Mouse (Mus musculus) MEL (cell line): ENCODE measurements at regions not wholly inside any gene's neighbourhood (a gene's known extent, or its start where the extent isn't known, plus 50 kb on each side); places are given as distances from the start of the nearest gene placed in this dataset.

Source experiments
- DNase-seq: peaks from one replicate; pipeline ENCODE4 v3.0.0; 2011; ENCODE audit warnings: low read depth, low spot score
- H3K27ac ChIP-seq: 2 replicates; pipeline ENCODE4 v1.5.1; 2012; ENCODE audit warnings: low read depth, mild to moderate bottlenecking, control low read depth, low read length, moderate library complexity; ENCODE audit not compliant: control insufficient read depth
- H3K27me3 ChIP-seq, 2 experiments: fragments of 150-350 bp in 1 of 2; sonication (generic) in 1 of 2; 2 replicates each; pipeline ENCODE4 v1.6.1; 2012; ENCODE audit warnings: low read length in 2 of 2, mild to moderate bottlenecking in 2 of 2, improper control_type of control experiment in 1 of 2, moderate library complexity in 1 of 2; ENCODE audit not compliant: insufficient read depth in 2 of 2, control insufficient read depth in 1 of 2
- H3K36me3 ChIP-seq, 2 experiments: 2 replicates each; pipeline ENCODE4 v1.6.1; 2012 to 2014; ENCODE audit warnings: low read length in 2 of 2, improper control_type of control experiment in 1 of 2, inconsistent platforms in 1 of 2, mild to moderate bottlenecking in 1 of 2; ENCODE audit not compliant: insufficient read depth in 2 of 2, control insufficient read depth in 1 of 2
- H3K4me1 ChIP-seq, 2 experiments: fragments of 150-350 bp in 1 of 2; sonication (generic) in 1 of 2; 2 replicates each; pipeline ENCODE4 v1.6.1; 2012; ENCODE audit warnings: low read length in 2 of 2, improper control_type of control experiment in 1 of 2, mild to moderate bottlenecking in 1 of 2; ENCODE audit not compliant: insufficient read depth in 2 of 2, control insufficient read depth in 1 of 2
- H3K4me3 ChIP-seq, 2 experiments: fragments of 150-350 bp in 1 of 2; sonication (generic) in 1 of 2; 2 replicates each; pipeline ENCODE4 v1.5.1; 2012; ENCODE audit warnings: low read depth in 2 of 2, low read length in 2 of 2, mild to moderate bottlenecking in 2 of 2, moderate library complexity in 2 of 2, control low read depth in 1 of 2, improper control_type of control experiment in 1 of 2; ENCODE audit not compliant: control insufficient read depth in 1 of 2, insufficient read depth in 1 of 2
- H3K79me2 ChIP-seq: 2 replicates; pipeline ENCODE4 v1.6.1; 2012; ENCODE audit warnings: mild to moderate bottlenecking, low read length, moderate library complexity; ENCODE audit not compliant: control insufficient read depth, poor library complexity, insufficient read depth
- H3K9ac ChIP-seq: 2 replicates; pipeline ENCODE4 v1.6.1; 2012; ENCODE audit warnings: low read depth, mild to moderate bottlenecking, control low read depth, low read length, moderate library complexity; ENCODE audit not compliant: control insufficient read depth, poor library complexity, severe bottlenecking
- H3K9me3 ChIP-seq: fragments of 150-350 bp; sonication (generic); replicated peaks from 2 replicates; pipeline ENCODE4 v1.6.1; 2012; ENCODE audit warnings: mild to moderate bottlenecking, low read length, improper control_type of control experiment, moderate library complexity; ENCODE audit not compliant: insufficient read depth
- JUND ChIP-seq: IDR thresholded peaks from 2 replicates; pipeline ENCODE4 v1.6.1; 2011; ENCODE audit warnings: low read depth, mild to moderate bottlenecking, improper control_type of control experiment, low read length
- MAFK ChIP-seq: IDR thresholded peaks from 2 replicates; pipeline ENCODE4 v1.6.1; 2011; ENCODE audit warnings: low read depth, mild to moderate bottlenecking, low read length, improper control_type of control experiment, borderline replicate concordance
- MAX ChIP-seq: IDR thresholded peaks from 2 replicates; pipeline ENCODE4 v1.6.1; 2011; ENCODE audit warnings: low read length, improper control_type of control experiment
- MEF2A ChIP-seq: IDR thresholded peaks from 2 replicates; pipeline ENCODE4 v1.6.1; 2014; ENCODE audit warnings: low read depth, mild to moderate bottlenecking, inconsistent platforms, low read length, improper control_type of control experiment; ENCODE audit not compliant: poor library complexity, insufficient replicate concordance, severe bottlenecking; ENCODE audit errors: extremely low read depth
- MXI1 ChIP-seq: IDR thresholded peaks from 2 replicates; pipeline ENCODE4 v1.6.1; 2011; ENCODE audit warnings: mild to moderate bottlenecking, low read depth, low read length, improper control_type of control experiment
- MYB ChIP-seq: IDR thresholded peaks from 2 replicates; pipeline ENCODE4 v1.6.1; 2011; ENCODE audit warnings: mild to moderate bottlenecking, low read depth, low read length, improper control_type of control experiment
- MYC ChIP-seq: IDR thresholded peaks from 2 replicates; pipeline ENCODE4 v1.6.1; 2011; ENCODE audit warnings: low read depth, mild to moderate bottlenecking, low read length, improper control_type of control experiment, moderate library complexity
- NELFE ChIP-seq: IDR thresholded peaks from 2 replicates; pipeline ENCODE4 v1.6.1; 2011; ENCODE audit warnings: low read depth, low read length, improper control_type of control experiment
- POLR2A ChIP-seq, 2 experiments: IDR thresholded peaks; 2 replicates each; pipeline ENCODE4 v1.6.1; 2011 to 2012; ENCODE audit warnings: low read length in 2 of 2, mild to moderate bottlenecking in 2 of 2, control low read depth in 1 of 2, improper control_type of control experiment in 1 of 2, low read depth in 1 of 2, moderate library complexity in 1 of 2; ENCODE audit not compliant: control insufficient read depth in 1 of 2, insufficient read depth in 1 of 2, poor library complexity in 1 of 2
- POLR2AphosphoS2 ChIP-seq: IDR thresholded peaks from 2 replicates; pipeline ENCODE4 v1.6.1; 2011; ENCODE audit warnings: low read length, improper control_type of control experiment
- RAD21 ChIP-seq: IDR thresholded peaks from 2 replicates; pipeline ENCODE4 v1.6.1; 2011; ENCODE audit warnings: mild to moderate bottlenecking, low read depth, low read length, improper control_type of control experiment
- SIN3A ChIP-seq: IDR thresholded peaks from 2 replicates; pipeline ENCODE4 v1.6.1; 2012; ENCODE audit warnings: low read length, improper control_type of control experiment, inconsistent platforms
- TBP ChIP-seq: IDR thresholded peaks from 2 replicates; pipeline ENCODE4 v1.8.0; 2011; ENCODE audit warnings: low read depth, low read length, improper control_type of control experiment
- TCF12 ChIP-seq: IDR thresholded peaks from 2 replicates; pipeline ENCODE4 v1.6.1; 2014; ENCODE audit warnings: low read depth, mild to moderate bottlenecking, inconsistent platforms, low read length, improper control_type of control experiment, moderate library complexity
- UBTF ChIP-seq: IDR thresholded peaks from 2 replicates; pipeline ENCODE4 v1.6.1; 2012; ENCODE audit warnings: low read depth, mild to moderate bottlenecking, inconsistent platforms, low read length, improper control_type of control experiment, moderate library complexity, borderline replicate concordance; ENCODE audit not compliant: insufficient read depth
- USF2 ChIP-seq, 2 experiments: IDR thresholded peaks; 2 replicates each; pipeline ENCODE4 v1.6.1; 2011 to 2012; ENCODE audit warnings: improper control_type of control experiment in 2 of 2, low read length in 2 of 2, borderline replicate concordance in 1 of 2, inconsistent platforms in 1 of 2, low read depth in 1 of 2, mild to moderate bottlenecking in 1 of 2; ENCODE audit not compliant: insufficient read depth in 1 of 2
- ZMIZ1 ChIP-seq: IDR thresholded peaks from 2 replicates; pipeline ENCODE4 v1.6.1; 2012; ENCODE audit warnings: low read depth, mild to moderate bottlenecking, inconsistent platforms, low read length, improper control_type of control experiment, moderate library complexity
- ZNF384 ChIP-seq: IDR thresholded peaks from 2 replicates; pipeline ENCODE4 v1.6.1; 2012; ENCODE audit warnings: low read depth, mild to moderate bottlenecking, inconsistent platforms, low read length, improper control_type of control experiment

DNA sequence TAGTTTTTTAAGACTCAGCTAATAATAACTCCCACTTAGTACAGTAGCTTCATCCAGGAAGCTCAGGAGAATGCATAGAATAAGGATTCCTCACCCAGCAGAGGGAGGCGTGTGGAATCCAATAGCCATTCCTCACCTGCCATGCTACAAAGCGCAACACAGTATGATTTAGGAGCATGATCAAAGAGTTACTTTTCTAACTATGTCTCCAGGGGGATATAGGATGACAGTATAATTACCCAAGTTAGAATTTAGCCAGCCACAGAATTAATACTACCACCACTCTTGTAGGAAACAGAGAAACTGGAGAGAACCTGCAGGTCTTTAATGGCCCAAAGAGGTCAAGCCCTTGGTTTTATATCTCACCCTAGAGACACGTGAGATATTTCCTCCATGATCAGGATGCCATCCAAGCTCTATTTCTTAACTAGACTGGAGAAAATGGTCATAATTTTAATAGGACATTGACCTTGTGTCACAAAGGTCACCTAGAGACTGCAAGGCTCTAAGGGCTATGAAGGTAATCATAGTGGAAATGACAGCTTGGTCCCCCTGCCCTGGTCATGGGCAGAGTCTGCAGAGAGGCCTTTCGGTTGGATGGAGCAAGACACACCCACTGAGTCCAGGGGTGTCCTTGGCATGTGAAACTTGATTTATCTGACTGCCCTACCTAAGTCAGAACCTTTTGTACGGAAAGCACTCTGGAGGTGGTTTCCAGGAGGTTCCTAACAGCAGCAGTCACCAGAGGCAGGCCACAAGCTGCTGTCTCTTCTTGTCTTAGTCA lies 512.3 kb upstream of the Nox3 start:
- Histone ChIP-seq H3K4me3 (no peak overlapping the region), H3K9ac (no peak overlapping the region), H3K79me2 (no peaks in the 10 kb centered on the region), H3K4me1 (no peaks in the 10 kb centered on the region), H3K9me3 (no peaks in the 10 kb centered on the region), H3K27ac (no peak overlapping the region)
- TF ChIP-seq TBP, result no peak
- TF ChIP-seq USF2 (IDR thresholded peaks at IDR 0.05; ENCODE audit: borderline replicate concordance in 1 of 2, insufficient read depth in 1 of 2, low read depth in 1 of 2, low read length in 2 of 2), result no peak
- TF ChIP-seq POLR2AphosphoS2, result no peak
- TF ChIP-seq MYB, result no peak
- no peak for TF ChIP-seq JUND
- TF ChIP-seq MAFK, result no peak
- no peak for TF ChIP-seq MXI1
- TF ChIP-seq TCF12, result no peak
- TF ChIP-seq MYC, result no peak
- no peak for TF ChIP-seq POLR2A (IDR thresholded peaks at IDR 0.05; ENCODE audit: control insufficient read depth in 1 of 2, insufficient read depth in 1 of 2, low read depth in 1 of 2, low read length in 2 of 2, poor library complexity in 1 of 2)
- TF ChIP-seq RAD21, result no peak
- TF ChIP-seq MEF2A, result no peak
- TF ChIP-seq, all 39 proteins: peak for 0
- Histone ChIP-seq H3K36me3 (no peaks in the 10 kb centered on the region), H3K27me3 (no peaks in the 10 kb centered on the region)
- no peak for DNase-seq

DNA sequence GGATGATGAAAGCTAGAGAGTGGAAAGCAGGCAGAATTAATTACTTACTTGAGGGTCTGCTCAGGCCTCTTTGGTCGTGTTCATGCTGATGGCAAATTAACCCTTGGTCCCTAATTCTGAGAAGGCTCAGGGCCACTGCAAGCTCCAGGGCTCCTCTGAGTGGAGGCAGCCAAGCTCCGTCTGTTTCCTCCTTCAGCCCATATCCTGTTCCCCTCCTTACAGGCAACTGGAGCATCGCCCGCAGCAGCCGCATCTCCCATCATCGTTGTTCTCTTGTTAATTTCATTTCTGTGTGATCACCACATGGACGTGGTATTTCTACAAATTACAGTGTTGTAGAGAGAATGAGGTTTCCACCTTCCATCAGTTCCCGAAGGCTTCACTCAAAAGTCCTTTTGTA lies 513.6 kb upstream of the Nox3 start:
- Histone ChIP-seq H3K27me3 (no peaks in the 10 kb centered on the region), H3K27ac (no peak overlapping the region), H3K9ac (no peak overlapping the region), H3K4me3 (no peak overlapping the region), H3K4me1 (no peaks in the 10 kb centered on the region), H3K9me3 (no peaks in the 10 kb centered on the region), H3K79me2 (no peaks in the 10 kb centered on the region), H3K36me3 (no peaks in the 10 kb centered on the region)
- DNase-seq, result no peak
- no peak for TF ChIP-seq NELFE
- no peak for TF ChIP-seq TBP
- no peak for TF ChIP-seq RAD21
- TF ChIP-seq POLR2AphosphoS2, result no peak
- no peak for TF ChIP-seq MAX
- TF ChIP-seq ZMIZ1, result no peak
- TF ChIP-seq ZNF384, result no peak
- TF ChIP-seq UBTF, result no peak
- no peak for TF ChIP-seq SIN3A
